Mouse (Mus musculus) neural tube, embryonic 10.5 days (tissue): ENCODE results near the gene Syt2.

Experiments used
- DNase-seq: peaks from one replicate; pipeline ENCODE4 v3.0.0-alpha.2; 2017; ENCODE audit warnings: low spot score; ENCODE audit errors: extremely low spot score

Syt2 gene

GRCm38 (mm10) chr1:134650816-134651215, 4.3 kb downstream of the Syt2 start:
- DNase-seq = no peak

- no peak for DNase-seq
These were observed 4.9 kb downstream of the Syt2 start for GRCm38 (mm10) chr1:134651268-134651850.

GRCm38 (mm10) chr1:134651851-134652398, 5.4 kb downstream of the Syt2 start:
- DNase-seq = no peak

- no peak for DNase-seq
These were observed 7.3 kb downstream of the Syt2 start for GRCm38 (mm10) chr1:134653603-134654257.

- DNase-seq = no peak
These were observed 12.4 kb downstream of the Syt2 start for GRCm38 (mm10) chr1:134658841-134659240.

GRCm38 (mm10) chr1:134660163-134660562, 13.7 kb downstream of the Syt2 start:
- no peak for DNase-seq

- DNase-seq = no peak
These were observed 25.0 kb downstream of the Syt2 start for GRCm38 (mm10) chr1:134671234-134672070.

- no peak for DNase-seq
These were observed 27.8 kb downstream of the Syt2 start for GRCm38 (mm10) chr1:134674312-134674711.

GRCm38 (mm10) chr1:134679445-134679844, 33.0 kb downstream of the Syt2 start:
- DNase-seq = no peak

GRCm38 (mm10) chr1:134680617-134681016, 34.1 kb downstream of the Syt2 start:
- DNase-seq = no peak

- no peak for DNase-seq
These were observed 36.0 kb downstream of the Syt2 start for GRCm38 (mm10) chr1:134682460-134682859.

GRCm38 (mm10) chr1:134686834-134687421, 40.5 kb downstream of the Syt2 start:
- no peak for DNase-seq

- no peak for DNase-seq
These were observed 49.8 kb downstream of the Syt2 start for GRCm38 (mm10) chr1:134696302-134696701.

- no peak for DNase-seq
These were observed 50.6 kb downstream of the Syt2 start for GRCm38 (mm10) chr1:134697073-134697472.

- no peak for DNase-seq
These were observed 51.2 kb downstream of the Syt2 start for GRCm38 (mm10) chr1:134697522-134698250.

- DNase-seq = no peak
These were observed 52.0 kb downstream of the Syt2 start for GRCm38 (mm10) chr1:134698486-134698885.

GRCm38 (mm10) chr1:134699390-134699789, 52.9 kb downstream of the Syt2 start:
- no peak for DNase-seq

- DNase-seq = no peak
These were observed 53.7 kb downstream of the Syt2 start for GRCm38 (mm10) chr1:134700151-134700550.

- DNase-seq = no peak
These were observed 54.2 kb downstream of the Syt2 start for GRCm38 (mm10) chr1:134700634-134701033.

- DNase-seq = no peak
These were observed 54.7 kb downstream of the Syt2 start for GRCm38 (mm10) chr1:134701191-134701590.

GRCm38 (mm10) chr1:134703232-134703631, 56.8 kb downstream of the Syt2 start:
- no peak for DNase-seq
